Mouse (Mus musculus): ENCODE results near the gene Eif4b. TPM values are rescaled to one million over a fixed set of nuclear protein-coding genes. Genes with fewer than 3 reads are reported as not detected.
A peak's percentile ranks its signal among the peaks of the same experiment; 100 is the strongest.

The Eif4b gene
- polyA plus RNA-seq, 1 experiment from 2014 or later = 107 TPM

- H3K27ac ChIP-seq = peak overlapping the region; percentile 98
These were observed 25.7 kb downstream of the Eif4b start for GRCm38 (mm10) chr15:102099260-102099659.

GRCm38 (mm10) chr15:102099771-102100160 is 26.2 kb downstream of the Eif4b start:
- Histone ChIP-seq H3K27me3 (replicated peaks) (no peaks in the 10 kb centered on the region), H3K4me3 (replicated peaks) (peak overlapping the region; percentile 69), H3K4me1 (peaks cover 71% of the 10 kb centered on the region), H3K36me3 (peaks cover 23% of the 10 kb centered on the region), H3K4me2 (peak overlapping the region; percentile 83), H3K27ac (peak overlapping the region; percentile 98), H3K9ac (peak overlapping the region; percentile 48), H3K9me3 (no peaks in the 10 kb centered on the region)
- ATAC-seq (ENCODE audit: insufficient read depth, low FRiP score, low read depth) = no peak; the same call in 1 of the 2 replicates
- WGBS = 20% methylated on average over 8 of the region's 8 CpGs

More at GRCm38 (mm10) chr15:102099260-102099659, 25.7 kb downstream of the Eif4b start:
- H3K9me3 ChIP-seq = no peaks in the 10 kb centered on the region
- H3K4me1 ChIP-seq = peaks cover 67% of the 10 kb centered on the region
- WGBS = 35% methylated on average over 5 of the region's 5 CpGs
- ATAC-seq (ENCODE audit: insufficient read depth, low FRiP score, low read depth) = no peak
- H3K36me3 ChIP-seq = peaks cover 28% of the 10 kb centered on the region
- H3K4me3 ChIP-seq (replicated peaks) = peak overlapping the region; percentile 69
- H3K4me2 ChIP-seq = peak overlapping the region; percentile 83
- H3K9ac ChIP-seq = no peak overlapping the region
- no peaks in the 10 kb centered on the region for H3K27me3 ChIP-seq (replicated peaks)

GRCm38 (mm10) chr15:102100161-102100981 is 26.8 kb downstream of the Eif4b start, which contains the start of gene Tns2:
TSS of gene Tns2 (plus strand) at chr15:102100413.
- peak; percentile 61 for ATAC-seq (ENCODE audit: insufficient read depth, low FRiP score, low read depth)
- no peaks in the 10 kb centered on the region for H3K9me3 ChIP-seq
- no peaks in the 10 kb centered on the region for H3K27me3 ChIP-seq (replicated peaks)
- H3K9ac ChIP-seq = peak within 1 kb of the TSS; percentile 48
- WGBS = under 1% methylated on average over 67 of the region's 82 CpGs
- H3K4me1 ChIP-seq = peaks cover 75% of the 10 kb centered on the region
- H3K4me2 ChIP-seq = peak within 1 kb of the TSS; percentile 83
- peaks cover 17% of the 10 kb centered on the region for H3K36me3 ChIP-seq
- peak within 1 kb of the TSS; percentile 69 for H3K4me3 ChIP-seq (replicated peaks)
- peak within 1 kb of the TSS; percentile 98 for H3K27ac ChIP-seq

- peak overlapping the region; percentile 48; the same call in 1 of the 2 replicates for H3K9ac ChIP-seq
- no peaks in the 10 kb centered on the region for H3K9me3 ChIP-seq
- H3K4me2 ChIP-seq = peak overlapping the region; percentile 83
- H3K27me3 ChIP-seq (replicated peaks) = no peaks in the 10 kb centered on the region
- H3K4me1 ChIP-seq = peaks cover 83% of the 10 kb centered on the region
- ATAC-seq (ENCODE audit: insufficient read depth, low FRiP score, low read depth) = peak; percentile 36
- peak overlapping the region; percentile 69 for H3K4me3 ChIP-seq (replicated peaks)
- peak overlapping the region; percentile 98 for H3K27ac ChIP-seq
- peaks cover 9% of the 10 kb centered on the region for H3K36me3 ChIP-seq
- 16% methylated on average over 10 of the region's 10 CpGs for WGBS
These were observed 27.6 kb downstream of the Eif4b start for GRCm38 (mm10) chr15:102100996-102101671.

- peaks cover 91% of the 10 kb centered on the region for H3K4me1 ChIP-seq
- peak overlapping the region; percentile 83 for H3K4me2 ChIP-seq
- ATAC-seq (ENCODE audit: insufficient read depth, low FRiP score, low read depth) = peak; percentile 6; the same call in 1 of the 2 replicates
- peak overlapping the region; percentile 69 for H3K4me3 ChIP-seq (replicated peaks)
- H3K27me3 ChIP-seq (replicated peaks) = no peaks in the 10 kb centered on the region
- H3K36me3 ChIP-seq = 0 out of 2 replicates have a peak, but pooled peaks cover 8% of the 10 kb centered on the region
- 0 out of 2 replicates have a peak overlapping the region, but pooled peaks have one; percentile 30 for H3K9ac ChIP-seq
- H3K27ac ChIP-seq = peak overlapping the region; percentile 98
- no peaks in the 10 kb centered on the region for H3K9me3 ChIP-seq
- 18% methylated on average over 11 of the region's 11 CpGs for WGBS
These were observed 28.3 kb downstream of the Eif4b start for GRCm38 (mm10) chr15:102101672-102102541.

- 7% methylated on average over 6 of the region's 6 CpGs for WGBS
These were observed 29.1 kb downstream of the Eif4b start for GRCm38 (mm10) chr15:102102548-102103121.

GRCm38 (mm10) chr15:102103371-102103946 is 29.9 kb downstream of the Eif4b start:
- Histone ChIP-seq H3K4me2 (peak overlapping the region; percentile 83), H3K27ac (peak overlapping the region; percentile 98), H3K36me3 (peaks cover 3% of the 10 kb centered on the region), H3K27me3 (replicated peaks) (no peaks in the 10 kb centered on the region), H3K9me3 (no peaks in the 10 kb centered on the region), H3K4me3 (replicated peaks) (peak overlapping the region; percentile 69), H3K9ac (peak overlapping the region; percentile 30; the same call in 1 of the 2 replicates), H3K4me1 (peaks cover 88% of the 10 kb centered on the region)
- 11% methylated on average over 14 of the region's 14 CpGs for WGBS
- ATAC-seq (ENCODE audit: insufficient read depth, low FRiP score, low read depth) = no peak

More at GRCm38 (mm10) chr15:102102548-102103121, 29.1 kb downstream of the Eif4b start:
- peaks cover 6% of the 10 kb centered on the region; the same call in 1 of the 2 replicates for H3K36me3 ChIP-seq
- H3K4me1 ChIP-seq = peaks cover 93% of the 10 kb centered on the region
- peak overlapping the region; percentile 69 for H3K4me3 ChIP-seq (replicated peaks)
- H3K9ac ChIP-seq = peak overlapping the region; percentile 30; the same call in 1 of the 2 replicates
- no peak for ATAC-seq (ENCODE audit: insufficient read depth, low FRiP score, low read depth)
- peak overlapping the region; percentile 98 for H3K27ac ChIP-seq
- H3K4me2 ChIP-seq = peak overlapping the region; percentile 83
- no peaks in the 10 kb centered on the region for H3K27me3 ChIP-seq (replicated peaks)
- no peaks in the 10 kb centered on the region for H3K9me3 ChIP-seq

GRCm38 (mm10) chr15:102103947-102104555 is 30.5 kb downstream of the Eif4b start:
- WGBS = 31% methylated on average over 12 of the region's 12 CpGs
- no peaks in the 10 kb centered on the region for H3K27me3 ChIP-seq (replicated peaks)
- H3K36me3 ChIP-seq = peaks cover 3% of the 10 kb centered on the region
- no peaks in the 10 kb centered on the region for H3K9me3 ChIP-seq
- ATAC-seq (ENCODE audit: insufficient read depth, low FRiP score, low read depth) = no peak
- peaks cover 88% of the 10 kb centered on the region for H3K4me1 ChIP-seq
- peak overlapping the region; percentile 83 for H3K4me2 ChIP-seq
- peak overlapping the region; percentile 30; the same call in 1 of the 2 replicates for H3K9ac ChIP-seq
- H3K27ac ChIP-seq = peak overlapping the region; percentile 98
- peak overlapping the region; percentile 69 for H3K4me3 ChIP-seq (replicated peaks)

- Histone ChIP-seq H3K4me3 (replicated peaks) (no peak overlapping the region), H3K4me2 (peak overlapping the region; percentile 28; the same call in 1 of the 2 replicates), H3K9me3 (no peaks in the 10 kb centered on the region), H3K4me1 (peaks cover 83% of the 10 kb centered on the region), H3K36me3 (peaks cover 14% of the 10 kb centered on the region), H3K27ac (0 out of 2 replicates have a peak overlapping the region, but pooled peaks have one; percentile 1), H3K9ac (no peak overlapping the region), H3K27me3 (replicated peaks) (no peaks in the 10 kb centered on the region)
- 42% methylated on average over 5 of the region's 5 CpGs for WGBS
- ATAC-seq (ENCODE audit: insufficient read depth, low FRiP score, low read depth) = no peak
These were observed 31.8 kb downstream of the Eif4b start for GRCm38 (mm10) chr15:102105360-102105759.

Data from stomach, embryonic 15.5 days (tissue).